Mouse (Mus musculus) layer of hippocampus, postnatal 25 days (tissue): ENCODE measurements at regions not wholly inside any gene's neighbourhood (a gene's known extent, or its start where the extent isn't known, plus 50 kb on each side); places are given as distances from the start of the nearest gene placed in this dataset.
"Not testable (repeated sequence)": the region's sequence is repeated elsewhere in the genome, so short reads cannot be mapped to it uniquely, and the experiment has no call there.

Experiments used
- DNase-seq, 2 experiments: peaks; one replicate each; pipeline ENCODE4 v3.0.0; 2022; ENCODE audit warnings: mixed read lengths in 2 of 2, low spot score in 1 of 2; ENCODE audit errors: extremely low spot score in 1 of 2

DNA sequence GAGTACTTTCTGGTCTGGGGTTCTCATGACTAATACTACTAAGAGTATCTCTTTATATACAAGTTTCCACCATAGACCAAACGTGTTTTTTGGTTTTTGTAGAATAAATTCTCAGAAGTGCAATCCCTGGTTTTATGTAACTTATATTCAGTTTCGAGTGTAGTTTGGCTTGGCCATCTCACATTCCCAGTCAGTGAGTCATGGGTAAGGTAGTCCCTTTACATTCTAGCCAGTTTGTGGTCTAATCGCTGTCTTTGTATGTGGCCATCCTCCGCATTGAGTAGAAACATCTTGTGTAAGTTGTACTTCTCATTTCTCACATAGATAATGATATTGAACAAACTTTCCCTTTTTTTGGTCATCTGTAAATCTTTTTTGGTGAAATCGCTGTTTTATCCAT lies 88.3 kb downstream of the Anxa5 start:
- DNase-seq, result no peak

DNA sequence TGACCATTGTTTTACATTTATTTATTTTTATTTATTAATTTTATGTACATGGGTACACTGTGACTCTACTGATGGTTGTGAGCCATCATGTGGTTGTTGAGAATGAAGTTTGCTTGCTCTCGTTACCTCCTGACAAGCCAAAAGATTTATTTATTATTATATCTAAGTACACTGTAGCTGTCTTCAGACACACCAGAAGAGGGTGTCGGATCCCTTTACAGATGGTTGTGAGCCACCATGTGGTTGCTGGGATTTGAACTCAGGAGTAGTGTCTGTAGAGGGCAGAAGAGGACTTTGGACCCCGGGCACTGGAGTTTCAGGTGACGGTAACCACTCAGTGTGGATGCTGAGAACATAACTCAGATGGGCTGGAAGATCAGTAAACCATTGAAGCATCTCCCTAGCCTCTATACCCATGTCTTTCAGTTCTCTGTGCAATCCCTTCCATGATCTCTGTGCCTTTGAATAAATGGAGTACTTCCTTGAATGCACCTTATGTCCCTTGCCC lies 92.2 kb downstream of the Anxa5 start:
- no peak for DNase-seq

- DNase-seq, result no peak
Measured at GRCm38 (mm10) chr3:36381621-36382193, 94.0 kb downstream of the Anxa5 start.

GRCm38 (mm10) chr3:36375722-36376121 lies 100.0 kb downstream of the Anxa5 start:
- DNase-seq, result no peak

DNA sequence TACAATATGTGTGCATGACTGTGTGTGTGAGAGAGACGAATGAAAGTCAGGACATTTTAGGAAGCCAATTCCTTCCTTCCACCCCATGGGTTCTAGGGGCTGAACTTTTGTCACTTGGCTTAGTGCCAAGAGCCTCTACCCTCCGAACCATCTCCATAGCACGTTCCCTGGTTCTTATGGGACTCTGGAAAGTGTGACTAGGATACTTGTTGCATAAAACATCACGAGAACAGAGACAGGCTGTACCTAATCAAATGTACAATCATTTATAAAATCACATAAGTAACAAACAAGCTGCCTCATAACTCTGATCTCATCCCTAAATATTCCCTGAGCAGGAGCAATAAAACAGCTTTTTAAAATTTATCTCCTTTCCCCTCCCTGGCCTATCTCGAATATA lies 100.8 kb downstream of the Anxa5 start:
- DNase-seq, result no peak

GRCm38 (mm10) chr3:36360933-36361332 lies 114.8 kb downstream of the Anxa5 start:
- no peak for DNase-seq

- DNase-seq, result not testable (repeated sequence)
Measured at GRCm38 (mm10) chr3:36354201-36354600, 121.5 kb downstream of the Anxa5 start.

- DNase-seq, result no peak
Measured at GRCm38 (mm10) chr3:36352032-36352742, 123.5 kb downstream of the Anxa5 start.

DNA sequence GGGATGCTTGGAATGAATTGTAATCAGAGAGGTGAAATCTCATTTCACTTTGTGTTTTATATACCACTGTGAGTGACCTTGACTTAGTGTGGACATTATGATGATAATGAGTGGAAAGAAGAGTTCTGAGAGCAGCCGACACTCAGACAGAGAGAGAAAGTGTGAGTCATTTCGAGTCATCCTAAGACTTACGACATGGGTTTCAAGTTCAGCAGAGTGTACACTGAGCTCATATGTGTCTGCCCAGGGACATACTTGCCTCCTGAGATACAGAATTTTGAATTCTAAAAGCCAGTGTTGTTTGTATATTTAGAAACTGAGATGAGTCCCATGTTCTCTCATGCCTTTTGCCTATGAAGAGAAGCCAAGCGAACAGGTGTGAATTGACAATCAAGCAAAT lies 126.6 kb downstream of the Anxa5 start:
- no peak for DNase-seq

DNA sequence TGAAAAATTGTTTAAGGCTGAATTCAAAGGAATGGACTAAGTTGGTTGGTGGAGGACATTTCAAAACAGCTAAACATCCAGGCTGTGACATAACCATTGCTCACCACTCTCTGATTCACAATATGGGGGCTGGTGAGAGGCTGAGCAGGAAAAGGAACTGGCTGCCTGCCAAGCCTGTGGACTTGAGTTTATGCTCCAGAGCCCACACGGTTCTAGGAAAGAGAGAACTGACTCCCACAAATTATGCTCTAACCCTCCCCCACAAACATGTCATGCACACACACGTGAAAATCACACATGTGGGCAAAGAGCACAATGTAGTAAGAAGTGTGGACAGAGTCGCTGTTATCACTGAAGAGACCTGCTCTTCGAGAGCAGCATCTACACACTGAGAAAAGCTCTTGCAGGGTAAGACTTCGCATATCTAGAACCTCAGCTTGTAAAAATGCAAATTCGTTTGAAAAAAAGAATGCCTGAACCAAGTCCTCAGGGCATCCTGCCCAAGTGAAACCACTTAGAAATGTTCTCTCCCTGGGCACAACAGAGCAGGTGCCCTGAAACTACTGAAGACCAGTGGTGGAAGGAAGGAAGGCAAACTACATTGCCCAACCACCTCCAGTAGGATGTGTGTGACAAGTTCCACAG lies 118.9 kb upstream of the Qrfpr start:
- peak; percentile 14 to 52 for DNase-seq

DNA sequence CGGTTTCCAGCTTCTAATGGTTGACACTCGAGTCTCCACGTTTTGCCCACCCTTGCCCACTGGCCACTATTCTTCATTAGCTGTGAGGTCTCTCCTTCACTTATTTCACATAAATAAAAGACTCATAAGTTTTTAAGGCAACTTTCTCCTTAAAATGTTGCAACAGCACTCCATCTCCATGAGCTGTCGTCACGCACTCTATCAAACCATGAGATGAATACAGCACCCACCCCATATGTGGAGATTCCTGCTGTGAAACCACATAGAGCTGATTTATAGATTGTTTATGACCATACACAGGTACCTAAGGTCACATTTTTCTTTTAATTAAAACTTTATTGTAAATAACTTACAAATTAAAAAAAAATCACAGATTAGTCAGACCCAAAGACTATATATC lies 117.5 kb upstream of the Qrfpr start:
- no peak for DNase-seq

- DNase-seq, result no peak
Measured at GRCm38 (mm10) chr3:36334279-36334678, 112.2 kb upstream of the Qrfpr start.

DNA sequence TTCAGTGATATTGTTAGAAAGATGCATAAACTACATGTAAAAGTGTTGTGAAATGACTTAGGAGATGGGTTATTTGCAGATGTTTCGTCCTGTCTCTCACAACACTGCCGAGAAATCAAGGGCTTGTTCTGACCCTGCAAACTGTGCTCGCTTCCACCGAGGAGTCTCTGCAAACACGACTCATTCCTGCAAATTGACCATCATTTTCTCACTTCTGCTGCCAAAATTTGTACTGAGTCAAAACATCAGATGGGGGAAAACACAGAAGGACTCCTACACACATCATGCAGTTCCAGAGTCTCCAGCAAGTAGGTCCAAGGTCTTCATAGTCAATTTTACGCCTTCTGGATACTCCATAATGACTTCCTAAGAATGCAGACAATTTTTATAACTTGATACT lies 109.9 kb upstream of the Qrfpr start:
- no peak for DNase-seq

GRCm38 (mm10) chr3:36330656-36331055 lies 108.5 kb upstream of the Qrfpr start:
- DNase-seq, result peak in 1 of 2 experiments; percentile 23

- no peak for DNase-seq
Measured at GRCm38 (mm10) chr3:36329631-36330030, 107.5 kb upstream of the Qrfpr start.

DNA sequence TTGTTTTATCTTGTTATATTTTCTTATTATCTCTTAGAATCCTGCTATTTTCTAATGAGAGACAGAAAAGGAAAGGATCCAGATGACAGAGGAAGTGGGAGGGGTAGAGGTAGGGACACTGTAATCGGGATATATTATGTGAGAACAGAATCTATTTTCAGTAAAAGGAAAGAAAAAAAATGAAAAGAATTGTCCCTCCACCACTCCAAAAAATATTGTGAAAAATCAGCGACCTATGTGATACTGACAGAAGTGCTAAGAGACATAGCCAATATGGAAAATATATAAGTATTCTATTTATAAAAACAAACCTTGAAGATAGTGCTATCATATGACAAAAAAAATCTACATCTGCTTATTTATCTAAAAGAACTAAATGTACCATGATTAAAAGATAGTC lies 106.8 kb upstream of the Qrfpr start:
- no peak for DNase-seq

DNA sequence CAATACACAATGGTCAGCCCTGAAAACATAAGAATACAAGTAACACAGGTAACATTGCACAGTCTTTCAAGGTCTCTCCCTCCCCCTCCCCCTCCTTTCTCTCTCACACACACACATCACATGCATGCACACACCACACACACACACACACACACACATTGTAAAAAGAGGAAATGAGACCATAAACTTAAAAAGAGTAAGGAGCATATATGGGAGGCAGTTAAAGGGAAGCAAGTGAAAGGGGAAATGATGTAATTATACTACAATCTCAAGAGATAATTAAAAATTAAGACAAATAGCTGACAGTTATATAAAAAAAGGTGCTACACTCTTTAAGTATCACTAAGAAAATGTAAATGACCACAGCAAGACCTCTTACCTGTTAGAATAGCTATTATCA lies 96.5 kb upstream of the Qrfpr start:
- no peak for DNase-seq

- no peak for DNase-seq
Measured at GRCm38 (mm10) chr3:36311337-36311736, 89.2 kb upstream of the Qrfpr start.

DNA sequence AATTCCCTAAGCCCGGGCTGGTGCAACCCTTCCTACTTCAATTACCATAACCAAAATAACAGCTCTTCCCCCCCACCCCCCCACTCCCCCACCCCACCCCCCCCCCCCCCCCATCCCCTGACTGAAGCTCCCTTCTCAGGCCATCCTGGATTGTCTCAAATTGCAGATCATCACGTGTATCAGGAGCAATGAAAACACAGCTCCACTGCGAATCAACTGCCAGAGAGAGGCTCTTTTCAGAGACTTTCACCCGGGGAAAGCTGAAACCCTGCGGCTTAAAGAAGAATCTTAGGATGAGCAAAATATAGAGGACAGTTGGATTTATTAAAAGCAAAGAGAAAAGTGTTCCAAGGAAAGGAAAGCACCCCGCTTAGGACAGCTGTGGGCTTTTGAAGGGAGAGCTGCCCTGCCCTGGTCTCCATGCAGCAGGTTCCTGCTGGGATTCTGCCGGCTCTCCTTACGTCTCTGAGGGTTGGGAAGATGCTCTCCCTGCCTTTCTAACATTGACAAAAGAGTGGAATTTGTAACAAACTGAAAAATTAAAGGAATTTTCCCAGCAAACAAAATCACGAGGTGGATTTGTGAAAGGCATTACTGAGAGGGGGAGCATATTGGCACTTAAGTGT lies 88.6 kb upstream of the Qrfpr start:
- DNase-seq, result no peak

DNA sequence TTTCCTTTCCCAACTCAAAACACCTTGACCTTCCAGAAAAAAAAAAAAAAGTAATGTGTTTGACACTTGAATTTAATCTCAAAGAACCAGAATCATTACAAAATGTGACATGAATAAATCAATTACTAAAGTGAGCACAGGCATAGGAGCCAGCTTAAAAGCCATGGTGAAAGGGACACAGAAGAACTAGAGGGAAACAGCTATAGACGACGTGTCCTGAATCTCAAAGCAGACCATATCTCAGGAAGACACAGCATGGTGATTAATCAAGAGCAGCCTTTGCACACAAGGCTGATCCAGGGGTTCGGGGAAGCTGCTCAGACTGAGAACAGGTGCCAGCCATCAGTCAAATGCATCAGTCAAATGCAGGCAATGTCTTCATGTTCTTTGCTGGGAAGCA lies 74.7 kb upstream of the Qrfpr start:
- DNase-seq, result no peak

GRCm38 (mm10) chr3:36291971-36292370 lies 69.9 kb upstream of the Qrfpr start:
- DNase-seq, result no peak
